Mouse (Mus musculus) spleen, adult 2 months (tissue): ENCODE measurements at regions not wholly inside any gene's neighbourhood (a gene's known extent, or its start where the extent isn't known, plus 50 kb on each side); places are given as distances from the start of the nearest gene placed in this dataset.

Source experiments
- DNase-seq, 2 experiments: peaks; one replicate each; pipeline versions ENCODE4 v3.0.0 to v3.0.0-alpha.2; 2012 to 2021; ENCODE audit warnings: low spot score in 2 of 2, low read depth in 1 of 2
- H3K27ac ChIP-seq: fragments of 200-500 bp; 2 replicates; pipeline ENCODE4 v1.5.1; 2012; ENCODE audit warnings: low read length, inconsistent platforms; ENCODE audit not compliant: insufficient read depth
- H3K27me3 ChIP-seq: fragments of 200-500 bp; 2 replicates; pipeline ENCODE4 v1.6.1; 2012; ENCODE audit warnings: mild to moderate bottlenecking, moderate library complexity, low read length, inconsistent platforms; ENCODE audit not compliant: control insufficient read depth, insufficient read depth
- H3K36me3 ChIP-seq: fragments of 200-500 bp; 2 replicates; pipeline ENCODE4 v1.6.1; 2012; ENCODE audit warnings: mild to moderate bottlenecking, low read length, inconsistent platforms; ENCODE audit not compliant: control insufficient read depth, insufficient read depth
- H3K4me1 ChIP-seq: fragments of 200-500 bp; 2 replicates; pipeline ENCODE4 v1.6.1; 2011; ENCODE audit warnings: inconsistent platforms; ENCODE audit not compliant: control insufficient read depth, insufficient read depth, insufficient read length
- H3K4me3 ChIP-seq: fragments of 200-500 bp; 2 replicates; pipeline ENCODE4 v1.5.1; 2011; ENCODE audit warnings: mild to moderate bottlenecking, inconsistent platforms; ENCODE audit not compliant: insufficient read depth, insufficient read length; ENCODE audit errors: extremely low read depth
- CTCF ChIP-seq: fragments of 200-500 bp; IDR thresholded peaks from 2 replicates; pipeline ENCODE4 v1.5.1; 2011; ENCODE audit warnings: mild to moderate bottlenecking, inconsistent platforms; ENCODE audit not compliant: insufficient read depth, insufficient read length, insufficient replicate concordance; ENCODE audit errors: extremely low read depth
- POLR2A ChIP-seq: fragments of 200-500 bp; IDR thresholded peaks from 2 replicates; pipeline ENCODE4 v1.6.1; 2011; ENCODE audit warnings: low read depth, low read length, inconsistent platforms
- WGBS: fragments of 180-500 bp; shearing (Covaris S2); methylation state at CpG from one replicate; pipeline ENCODE4 v1.1.7; 2018; 5-methylcytosine and 5-hydroxymethylcytosine counted together

- Histone ChIP-seq H3K27me3 (no peaks in the 10 kb centered on the region), H3K4me3 (no peak overlapping the region), H3K27ac (no peak overlapping the region), H3K36me3 (no peaks in the 10 kb centered on the region), H3K4me1 (no peaks in the 10 kb centered on the region)
- no peak for DNase-seq
- WGBS = 84% methylated on average over 4 of the region's 4 CpGs
- TF ChIP-seq CTCF (no peak), POLR2A (no peak)
Measured at GRCm38 (mm10) chr17:14610791-14611522, 83.1 kb downstream of the Thbs2 start.

- Histone ChIP-seq H3K27me3 (no peaks in the 10 kb centered on the region), H3K36me3 (no peaks in the 10 kb centered on the region), H3K27ac (no peak overlapping the region), H3K4me1 (no peaks in the 10 kb centered on the region), H3K4me3 (no peak overlapping the region)
- no peak for TF ChIP-seq CTCF
- no peak for TF ChIP-seq POLR2A
- DNase-seq = no peak
- 78% methylated on average over 4 of the region's 4 CpGs for WGBS
Measured at GRCm38 (mm10) chr17:14608845-14609244, 85.2 kb downstream of the Thbs2 start.

DNA sequence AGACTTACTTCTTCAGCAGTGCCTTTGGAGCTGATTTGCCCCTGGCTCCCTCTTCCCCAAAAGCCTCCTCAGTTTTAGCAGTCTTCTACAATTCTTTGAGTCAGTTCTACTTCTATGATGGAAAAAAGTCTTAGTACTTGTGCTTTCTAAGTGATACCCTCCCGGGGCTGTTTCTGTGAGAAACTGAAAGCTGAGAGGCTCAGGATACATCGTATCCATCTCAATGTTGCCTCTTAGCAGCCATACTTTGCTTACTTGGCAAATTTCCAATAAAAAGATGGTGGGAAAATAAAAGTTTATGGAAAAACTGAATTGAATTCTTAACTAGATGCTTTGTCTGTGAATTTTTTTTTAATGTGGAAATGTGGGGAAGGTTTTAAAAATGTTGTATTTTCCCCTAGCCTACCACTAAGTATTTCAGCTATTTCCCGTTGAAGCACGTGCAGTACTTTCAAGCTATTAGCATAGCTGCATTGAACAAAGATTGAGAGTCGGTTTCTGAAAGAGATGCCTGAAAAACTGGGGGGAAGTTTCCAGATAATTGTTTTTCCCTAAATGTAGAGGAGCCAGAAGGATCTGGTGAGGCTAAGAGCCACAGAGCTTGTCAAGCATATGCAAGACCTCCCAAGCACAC, 87.6 kb downstream of the Thbs2 start:
- no peak for DNase-seq
- Histone ChIP-seq H3K4me1 (no peaks in the 10 kb centered on the region), H3K4me3 (no peak overlapping the region), H3K36me3 (no peaks in the 10 kb centered on the region), H3K27me3 (no peaks in the 10 kb centered on the region), H3K27ac (no peak overlapping the region)
- 79% methylated on average over 5 of the region's 5 CpGs for WGBS
- TF ChIP-seq CTCF = no peak
- no peak for TF ChIP-seq POLR2A

- H3K27ac ChIP-seq = no peak overlapping the region
- TF ChIP-seq POLR2A = no peak
- no peak for TF ChIP-seq CTCF
- no peak for DNase-seq
- no peaks in the 10 kb centered on the region for H3K27me3 ChIP-seq
- no peak overlapping the region for H3K4me3 ChIP-seq
- no peaks in the 10 kb centered on the region for H3K4me1 ChIP-seq
- WGBS = 84% methylated on average over 10 of the region's 10 CpGs
- H3K36me3 ChIP-seq = no peaks in the 10 kb centered on the region
Measured at GRCm38 (mm10) chr17:14599681-14600080, 94.4 kb downstream of the Thbs2 start.

DNA sequence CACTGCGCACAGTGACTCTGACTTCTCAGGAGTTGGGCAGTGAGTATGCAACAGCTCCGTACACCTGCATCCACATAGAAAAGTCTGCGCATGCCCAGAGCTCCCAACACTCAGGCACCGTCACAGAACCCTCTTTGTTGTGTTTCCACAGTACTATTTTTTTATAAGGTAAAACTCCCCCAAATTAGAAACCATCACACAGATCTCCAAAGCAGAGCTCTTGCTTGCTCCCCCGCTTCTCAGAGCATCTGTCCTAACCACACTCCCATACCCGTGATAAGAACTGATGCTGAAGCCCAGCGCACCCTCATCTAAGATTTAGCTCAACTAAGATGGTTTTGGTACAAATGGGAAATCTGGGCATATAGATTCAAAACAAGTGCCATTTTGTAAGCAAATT, 97.6 kb downstream of the Thbs2 start:
- TF ChIP-seq CTCF = no peak
- no peak for TF ChIP-seq POLR2A
- H3K4me1 ChIP-seq = no peaks in the 10 kb centered on the region
- 93% methylated on average over 7 of the region's 7 CpGs for WGBS

GRCm38 (mm10) chr17:14595525-14595924, 98.5 kb downstream of the Thbs2 start:
- no peaks in the 10 kb centered on the region for H3K4me1 ChIP-seq
- no peak for DNase-seq
- no peak overlapping the region for H3K4me3 ChIP-seq
- WGBS = 72% methylated on average over 7 of the region's 7 CpGs
- H3K36me3 ChIP-seq = no peaks in the 10 kb centered on the region
- H3K27ac ChIP-seq = no peak overlapping the region
- TF ChIP-seq CTCF (no peak), POLR2A (no peak)
- H3K27me3 ChIP-seq = no peaks in the 10 kb centered on the region

More for the DNA sequence above, 97.6 kb downstream of the Thbs2 start:
- H3K27ac ChIP-seq = no peak overlapping the region
- H3K4me3 ChIP-seq = no peak overlapping the region
- no peak for DNase-seq
- H3K36me3 ChIP-seq = no peaks in the 10 kb centered on the region
- H3K27me3 ChIP-seq = no peaks in the 10 kb centered on the region

DNA sequence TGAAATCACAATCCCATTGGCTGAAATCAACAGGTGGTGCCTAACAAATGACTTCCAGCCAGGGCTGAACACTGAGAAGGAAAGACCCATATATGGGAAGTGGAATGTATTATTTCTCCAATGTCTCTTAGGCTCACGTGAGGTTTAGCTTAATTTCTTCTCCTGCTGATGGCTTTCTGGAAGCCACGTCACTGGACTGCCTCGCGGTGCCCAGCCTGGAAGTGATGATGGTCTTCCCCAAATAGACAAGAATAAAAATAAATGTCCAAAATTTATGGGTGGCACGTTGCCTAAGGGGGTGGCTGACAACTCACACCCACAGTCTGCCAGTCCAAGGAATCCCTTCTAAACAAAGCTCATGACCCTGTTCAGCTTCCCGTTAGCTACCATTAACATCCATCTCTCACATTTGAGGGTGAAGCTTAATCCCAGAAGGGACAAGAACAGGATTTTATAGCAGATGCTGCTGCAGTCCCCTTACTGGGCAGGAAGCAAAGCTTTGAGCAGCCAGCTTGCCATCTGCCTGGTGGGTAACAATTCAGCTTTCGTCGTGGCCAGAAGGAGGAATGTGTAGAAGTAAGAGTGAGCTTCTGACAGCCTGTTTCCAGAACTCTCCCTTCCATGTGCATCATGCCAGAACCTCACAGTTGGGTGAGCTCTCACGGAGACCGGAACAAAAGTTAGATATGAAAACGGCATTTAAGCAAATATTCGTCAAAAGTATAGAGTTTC, 105.8 kb downstream of the Thbs2 start:
- no peak for TF ChIP-seq POLR2A
- no peak for TF ChIP-seq CTCF
- no peaks in the 10 kb centered on the region for H3K27me3 ChIP-seq
- no peak overlapping the region for H3K27ac ChIP-seq
- 84% methylated on average over 12 of the region's 12 CpGs for WGBS
- no peaks in the 10 kb centered on the region for H3K36me3 ChIP-seq
- DNase-seq = no peak
- H3K4me3 ChIP-seq = no peak overlapping the region
- H3K4me1 ChIP-seq = no peaks in the 10 kb centered on the region
